Mouse (Mus musculus) heart, embryonic 12.5 days (tissue): ENCODE data around the gene Gnl2. TPM values are rescaled to one million over a fixed set of nuclear protein-coding genes. Genes with fewer than 3 reads are reported as not detected.

ENCODE experiments used
- ATAC-seq: fragments of 200-750 bp; cut with Nextera tagmentation; 2 replicates; pipeline ENCODE4 v1.8.0; 2017; ENCODE audit warnings: moderate TSS enrichment, moderate library complexity; ENCODE audit not compliant: insufficient number of reproducible peaks, low FRiP score
- H3K27ac ChIP-seq: fragments of 300-500 bp; sonication (generic); 2 replicates; pipeline ENCODE4 v1.5.1; 2016; ENCODE audit warnings: mild to moderate bottlenecking, moderate library complexity; ENCODE audit not compliant: poor library complexity, severe bottlenecking
- H3K27me3 ChIP-seq: fragments of 300-500 bp; sonication (generic); replicated peaks from 2 replicates; pipeline ENCODE4 v1.6.1; 2016; ENCODE audit warnings: mild to moderate bottlenecking, moderate library complexity
- H3K36me3 ChIP-seq: fragments of 300-500 bp; sonication (generic); 2 replicates; pipeline ENCODE4 v1.6.1; 2016; ENCODE audit warnings: mild to moderate bottlenecking, moderate library complexity
- H3K4me1 ChIP-seq: fragments of 300-500 bp; sonication (generic); replicated peaks from 2 replicates; pipeline ENCODE4 v1.6.1; 2016; ENCODE audit warnings: mild to moderate bottlenecking
- H3K4me2 ChIP-seq: fragments of 300-500 bp; sonication (generic); 2 replicates; pipeline ENCODE4 v1.6.1; 2016; ENCODE audit warnings: mild to moderate bottlenecking, moderate library complexity
- H3K4me3 ChIP-seq: fragments of 300-500 bp; sonication (generic); 2 replicates; pipeline ENCODE4 v1.5.1; 2016; ENCODE audit warnings: mild to moderate bottlenecking
- H3K9ac ChIP-seq: fragments of 300-500 bp; sonication (generic); 2 replicates; pipeline ENCODE4 v1.6.1; 2016; ENCODE audit warnings: mild to moderate bottlenecking, moderate library complexity
- H3K9me3 ChIP-seq: fragments of 300-500 bp; sonication (generic); replicated peaks from 2 replicates; pipeline ENCODE4 v1.6.1; 2016; ENCODE audit warnings: mild to moderate bottlenecking, moderate library complexity
- WGBS: fragments of 180-500 bp; shearing (Covaris S2); methylation state at CpG from one replicate; pipeline ENCODE4 v1.1.7; 2016; 5-methylcytosine and 5-hydroxymethylcytosine counted together
- polyA plus RNA-seq: library from polyadenylated mRNA; unstranded; fragments of >200 nt; fragmentation: Nextera tagmentation; extraction: Ambion mirVana; gene quantifications from 2 replicates; pipeline ENCODE4 v1.2.1, GENCODE M21; 2016

Gene Gnl2
- polyA plus RNA-seq, result 66.0 and 67.3 TPM in 2 replicates

DNA sequence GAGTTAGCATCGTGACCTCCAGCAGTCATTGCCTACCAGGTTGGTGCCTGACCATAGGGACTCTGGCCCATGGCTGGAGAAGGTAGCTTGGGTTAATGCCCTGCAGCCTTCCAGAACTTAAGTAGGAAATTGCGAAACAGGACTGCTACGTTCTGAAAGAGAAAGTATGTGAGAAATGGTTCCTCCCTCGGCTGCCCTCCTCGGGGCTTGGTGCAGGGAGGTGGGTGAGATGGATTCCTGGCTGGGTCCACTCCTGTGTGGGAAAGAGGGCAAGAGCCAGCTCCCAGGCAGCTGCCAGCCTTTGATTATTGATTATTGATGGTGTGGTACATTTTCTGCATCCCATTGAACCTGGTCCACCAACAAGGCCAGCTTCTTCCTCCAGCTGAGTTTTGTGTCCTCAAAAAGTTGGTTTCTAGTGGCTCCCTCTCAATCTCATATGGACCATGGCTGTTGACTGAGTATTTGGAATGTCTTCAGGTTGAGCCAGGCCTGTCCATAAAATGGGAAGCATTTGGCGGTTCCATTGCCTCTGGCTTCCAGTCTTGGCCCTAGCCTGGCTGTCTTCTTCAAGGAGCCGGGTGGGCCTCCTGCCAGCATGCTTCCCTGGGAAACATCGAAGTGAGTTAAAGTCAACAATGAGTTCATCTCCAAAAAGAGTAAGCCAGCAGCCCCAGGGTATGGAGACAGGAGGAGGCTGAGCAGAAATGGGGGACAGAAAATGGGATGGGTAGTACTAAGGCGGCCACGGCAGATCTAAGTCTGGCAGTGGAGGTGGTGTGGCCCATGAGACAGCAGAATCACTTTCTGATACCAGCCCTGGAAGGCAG lies at the start of gene Gnl2:
Gene Gnl2 (plus strand): TSS at position 780 of the 830 bp plus-strand sequence.
- 77% methylated on average over 10 of the region's 10 CpGs for WGBS
- H3K27ac ChIP-seq, result no peak within 1 kb of the TSS
- H3K4me3 ChIP-seq, result no peak within 1 kb of the TSS
- H3K4me2 ChIP-seq, result no peak within 1 kb of the TSS
- no peaks in the 10 kb centered on the region for H3K9me3 ChIP-seq
- H3K9ac ChIP-seq, result no peak within 1 kb of the TSS
- H3K4me1 ChIP-seq, result no peaks in the 10 kb centered on the region
- ATAC-seq, result no peak
- no peaks in the 10 kb centered on the region for H3K36me3 ChIP-seq
- peaks cover 29% of the 10 kb centered on the region for H3K27me3 ChIP-seq

DNA sequence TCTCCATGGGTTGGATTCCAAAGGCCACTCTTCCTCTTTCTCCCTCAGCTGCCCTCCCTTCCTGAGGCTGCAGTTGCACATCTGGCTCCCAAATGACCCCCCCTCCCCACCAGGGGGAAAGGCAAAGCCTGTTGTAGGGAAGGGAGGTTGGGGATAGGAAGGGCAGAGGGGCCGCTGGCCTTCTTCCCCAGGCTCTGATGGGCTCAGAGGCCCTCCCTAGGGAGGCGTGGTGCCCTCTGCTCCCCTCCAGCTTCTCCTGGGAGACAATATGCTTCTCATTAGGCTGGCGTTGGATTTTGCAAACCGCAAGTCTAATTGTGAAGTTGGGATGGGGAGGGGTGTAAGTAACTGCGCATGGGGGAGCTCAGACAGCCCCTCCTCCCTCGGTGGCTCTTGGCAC lies 47.7 kb upstream of the Gnl2 start:
- Histone ChIP-seq H3K27me3 (peaks cover 48% of the 10 kb centered on the region), H3K36me3 (no peaks in the 10 kb centered on the region), H3K4me2 (no peak overlapping the region), H3K9ac (no peak overlapping the region), H3K4me3 (no peak overlapping the region), H3K9me3 (no peaks in the 10 kb centered on the region), H3K4me1 (no peaks in the 10 kb centered on the region), H3K27ac (no peak overlapping the region)
- WGBS, result 64% methylated on average over 6 of the region's 6 CpGs
- no peak for ATAC-seq

DNA sequence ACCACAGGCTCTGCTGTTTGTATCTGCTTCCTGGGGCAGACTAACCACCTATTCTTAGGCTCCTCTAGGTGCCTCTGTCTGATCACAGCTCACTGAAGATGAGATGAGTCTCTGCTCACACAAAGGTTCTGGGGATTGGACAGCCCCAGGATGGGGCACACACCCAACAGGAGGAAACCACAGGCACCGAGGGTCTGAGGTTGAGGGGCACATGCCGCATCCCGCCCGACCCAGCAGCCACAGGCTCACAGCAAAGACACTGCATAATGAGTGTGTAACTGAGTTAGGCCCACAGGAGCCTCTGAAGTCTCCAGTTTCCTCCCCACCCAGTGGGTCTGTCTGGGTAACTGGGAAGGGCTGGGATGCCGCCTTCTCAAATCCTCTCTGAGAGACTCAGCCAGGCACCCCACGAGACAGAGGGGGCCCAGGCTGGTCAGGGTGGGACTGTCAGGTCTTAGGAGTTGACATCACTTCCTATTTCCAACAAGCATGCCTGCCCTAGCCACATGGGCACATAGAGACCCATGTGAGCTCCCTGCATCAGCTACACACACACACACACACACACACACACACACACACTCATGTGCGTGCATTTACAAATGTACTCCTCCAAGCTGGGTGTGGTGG lies 47.1 kb upstream of the Gnl2 start:
- peaks cover 53% of the 10 kb centered on the region for H3K27me3 ChIP-seq
- no peak overlapping the region for H3K9ac ChIP-seq
- no peaks in the 10 kb centered on the region for H3K4me1 ChIP-seq

DNA sequence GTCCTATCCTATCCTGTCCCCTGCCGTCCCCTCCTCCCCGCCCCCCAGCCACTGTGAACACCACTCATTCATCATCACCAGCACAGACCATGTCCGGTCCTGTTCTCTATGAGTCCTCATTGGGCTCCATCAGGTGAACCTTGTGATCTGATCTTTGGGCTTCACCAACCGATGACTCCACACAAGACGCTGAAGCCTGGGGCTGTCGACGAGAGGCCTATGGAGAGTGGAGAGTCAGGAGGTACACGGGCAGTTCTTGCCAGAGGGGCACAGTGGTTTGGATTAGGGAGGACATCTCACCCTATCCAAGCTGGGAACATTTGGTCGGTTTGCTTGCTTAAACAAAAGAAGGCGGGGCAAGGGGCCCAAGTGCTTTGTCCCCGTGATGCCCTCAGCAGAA lies 46.2 kb upstream of the Gnl2 start:
- H3K4me1 ChIP-seq, result no peaks in the 10 kb centered on the region
- no peaks in the 10 kb centered on the region for H3K9me3 ChIP-seq
- H3K27ac ChIP-seq, result no peak overlapping the region
- WGBS, result 69% methylated on average over 11 of the region's 11 CpGs
- no peaks in the 10 kb centered on the region for H3K36me3 ChIP-seq
- H3K4me3 ChIP-seq, result no peak overlapping the region
- peaks cover 57% of the 10 kb centered on the region for H3K27me3 ChIP-seq
- no peak for ATAC-seq
- H3K9ac ChIP-seq, result no peak overlapping the region
- no peak overlapping the region for H3K4me2 ChIP-seq

More for the DNA sequence above, 47.1 kb upstream of the Gnl2 start:
- Histone ChIP-seq H3K4me3 (no peak overlapping the region), H3K9me3 (no peaks in the 10 kb centered on the region), H3K4me2 (no peak overlapping the region), H3K36me3 (no peaks in the 10 kb centered on the region), H3K27ac (no peak overlapping the region)
- no peak for ATAC-seq
- 72% methylated on average over 7 of the region's 7 CpGs for WGBS

DNA sequence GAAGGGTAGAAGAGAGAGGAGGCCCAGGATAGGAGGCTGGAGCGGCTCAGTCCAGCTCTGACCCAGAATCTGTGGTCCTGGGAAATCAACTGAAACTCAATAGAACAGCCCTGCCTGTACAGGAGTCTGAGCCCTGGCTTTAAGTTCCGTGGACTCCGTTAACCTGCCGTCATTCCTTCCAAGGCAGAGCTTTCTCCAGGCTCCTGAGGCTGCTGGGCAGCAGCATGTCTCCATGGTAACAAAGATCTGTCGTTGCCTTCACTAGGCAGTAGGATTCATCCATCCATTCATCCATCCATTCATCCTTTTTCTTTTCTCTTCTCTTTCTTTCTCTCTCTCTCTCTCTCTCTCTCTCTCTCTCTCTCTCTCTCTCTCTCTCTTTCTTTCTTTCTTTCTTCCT lies 45.7 kb upstream of the Gnl2 start:
- Histone ChIP-seq H3K4me1 (no peaks in the 10 kb centered on the region), H3K9me3 (no peaks in the 10 kb centered on the region), H3K27me3 (peaks cover 57% of the 10 kb centered on the region), H3K27ac (no peak overlapping the region), H3K9ac (no peak overlapping the region), H3K4me2 (no peak overlapping the region), H3K36me3 (no peaks in the 10 kb centered on the region), H3K4me3 (no peak overlapping the region)
- WGBS, result 45% methylated on average over 5 of the region's 5 CpGs
- ATAC-seq, result no peak

DNA sequence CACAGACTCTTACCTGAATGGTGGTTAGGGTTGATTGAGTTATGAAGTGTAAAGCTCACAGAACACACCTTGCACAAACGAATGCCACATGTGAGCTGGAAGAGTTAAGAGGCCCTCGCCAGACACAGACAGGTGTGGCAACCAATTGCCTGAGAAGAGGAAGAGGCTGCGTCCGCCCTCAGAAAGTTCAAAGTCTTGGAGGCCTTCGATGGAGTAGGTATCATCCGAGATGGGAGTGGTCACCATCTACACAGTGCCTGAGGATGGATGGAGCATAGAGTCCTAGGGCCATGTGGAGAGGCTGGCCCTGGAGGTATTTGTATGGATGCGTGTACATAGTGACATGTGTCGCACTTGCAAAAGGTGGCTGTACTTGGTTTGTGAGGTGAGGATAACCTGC lies 45.3 kb upstream of the Gnl2 start:
- H3K4me1 ChIP-seq, result no peaks in the 10 kb centered on the region
- no peak for ATAC-seq

DNA sequence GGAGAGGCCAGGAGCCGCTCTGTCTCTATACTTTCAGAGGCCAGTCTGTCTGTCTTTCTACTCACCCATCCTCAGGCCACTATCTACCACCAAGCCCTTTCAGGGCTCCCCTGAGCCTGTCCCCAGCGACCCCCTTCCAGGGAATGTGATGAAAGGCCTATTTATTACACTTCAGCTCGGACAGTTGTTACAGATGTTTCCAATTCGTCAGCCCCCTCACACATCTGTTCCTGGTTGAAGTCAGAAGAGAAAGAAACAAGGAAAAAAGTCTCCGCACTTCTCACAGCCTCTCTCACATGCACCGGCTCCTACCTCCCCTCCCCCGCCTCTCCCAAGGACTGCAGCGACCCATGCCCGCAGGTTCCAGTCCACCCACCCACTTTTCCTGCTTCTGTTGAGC lies 44.1 kb upstream of the Gnl2 start:
- no peak overlapping the region for H3K9ac ChIP-seq
- no peak overlapping the region for H3K27ac ChIP-seq
- no peak overlapping the region for H3K4me2 ChIP-seq
- no peaks in the 10 kb centered on the region for H3K4me1 ChIP-seq
- H3K4me3 ChIP-seq, result no peak overlapping the region
- H3K27me3 ChIP-seq, result peaks cover 57% of the 10 kb centered on the region
- no peaks in the 10 kb centered on the region for H3K36me3 ChIP-seq
- H3K9me3 ChIP-seq, result no peaks in the 10 kb centered on the region
- WGBS, result 31% methylated on average over 9 of the region's 9 CpGs
- ATAC-seq, result no peak

More for the DNA sequence above, 45.3 kb upstream of the Gnl2 start:
- H3K4me2 ChIP-seq, result no peak overlapping the region
- no peaks in the 10 kb centered on the region for H3K9me3 ChIP-seq
- no peaks in the 10 kb centered on the region for H3K36me3 ChIP-seq
- 74% methylated on average over 8 of the region's 8 CpGs for WGBS
- H3K9ac ChIP-seq, result no peak overlapping the region
- no peak overlapping the region for H3K27ac ChIP-seq
- H3K4me3 ChIP-seq, result no peak overlapping the region
- H3K27me3 ChIP-seq, result peaks cover 57% of the 10 kb centered on the region

DNA sequence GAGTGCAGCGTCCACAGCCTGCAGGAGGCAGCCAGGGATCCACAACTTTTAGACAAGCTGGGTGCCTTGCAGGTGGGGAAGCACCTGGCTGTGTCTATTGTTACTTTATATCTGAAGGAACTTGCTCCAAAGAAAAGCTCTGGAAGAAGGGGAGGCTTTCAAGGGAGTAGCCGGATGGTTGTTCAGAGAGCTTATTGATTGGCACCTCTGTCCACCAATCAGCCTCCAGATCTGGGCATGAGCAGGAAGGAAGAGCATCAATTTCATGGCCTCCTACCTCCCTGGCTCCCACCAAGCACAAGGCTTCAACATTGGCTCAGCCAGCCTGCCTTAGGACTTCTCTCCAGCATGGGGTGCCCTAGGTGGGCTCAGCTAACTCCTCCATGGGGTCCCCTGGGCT lies 43.1 kb upstream of the Gnl2 start:
- WGBS, result 67% methylated on average over 2 of the region's 2 CpGs
- peaks cover 66% of the 10 kb centered on the region for H3K27me3 ChIP-seq
- H3K27ac ChIP-seq, result no peak overlapping the region
- H3K4me3 ChIP-seq, result no peak overlapping the region
- H3K4me2 ChIP-seq, result no peak overlapping the region
- ATAC-seq, result no peak
- no peaks in the 10 kb centered on the region for H3K36me3 ChIP-seq
- no peak overlapping the region for H3K9ac ChIP-seq
- H3K4me1 ChIP-seq, result no peaks in the 10 kb centered on the region
- no peaks in the 10 kb centered on the region for H3K9me3 ChIP-seq

DNA sequence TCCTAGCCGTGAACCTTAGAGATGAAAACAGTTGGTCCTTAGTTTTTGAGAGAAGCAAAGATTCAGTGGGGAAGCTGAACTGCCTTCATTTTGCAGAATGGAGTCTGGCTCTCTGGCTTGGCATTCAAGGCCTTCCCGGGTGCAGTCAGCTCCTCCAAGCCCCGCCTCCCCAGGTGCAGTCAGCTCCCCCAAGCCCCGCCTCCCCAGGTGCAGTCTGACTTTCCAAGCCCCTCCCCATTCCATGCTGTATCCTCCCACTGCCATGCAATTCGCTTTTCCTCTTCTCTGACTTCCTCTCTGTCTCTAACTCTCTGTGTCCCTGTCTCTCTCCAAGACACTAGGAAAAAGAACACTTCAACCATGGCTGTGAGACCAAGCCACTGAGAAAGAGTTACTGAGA lies 38.2 kb upstream of the Gnl2 start:
- Histone ChIP-seq H3K4me1 (no peaks in the 10 kb centered on the region), H3K9ac (no peak overlapping the region), H3K9me3 (no peaks in the 10 kb centered on the region), H3K27ac (no peak overlapping the region), H3K4me2 (no peak overlapping the region), H3K36me3 (no peaks in the 10 kb centered on the region), H3K27me3 (peaks cover 68% of the 10 kb centered on the region), H3K4me3 (no peak overlapping the region)
- 23% methylated on average over 5 of the region's 5 CpGs for WGBS
- no peak for ATAC-seq

DNA sequence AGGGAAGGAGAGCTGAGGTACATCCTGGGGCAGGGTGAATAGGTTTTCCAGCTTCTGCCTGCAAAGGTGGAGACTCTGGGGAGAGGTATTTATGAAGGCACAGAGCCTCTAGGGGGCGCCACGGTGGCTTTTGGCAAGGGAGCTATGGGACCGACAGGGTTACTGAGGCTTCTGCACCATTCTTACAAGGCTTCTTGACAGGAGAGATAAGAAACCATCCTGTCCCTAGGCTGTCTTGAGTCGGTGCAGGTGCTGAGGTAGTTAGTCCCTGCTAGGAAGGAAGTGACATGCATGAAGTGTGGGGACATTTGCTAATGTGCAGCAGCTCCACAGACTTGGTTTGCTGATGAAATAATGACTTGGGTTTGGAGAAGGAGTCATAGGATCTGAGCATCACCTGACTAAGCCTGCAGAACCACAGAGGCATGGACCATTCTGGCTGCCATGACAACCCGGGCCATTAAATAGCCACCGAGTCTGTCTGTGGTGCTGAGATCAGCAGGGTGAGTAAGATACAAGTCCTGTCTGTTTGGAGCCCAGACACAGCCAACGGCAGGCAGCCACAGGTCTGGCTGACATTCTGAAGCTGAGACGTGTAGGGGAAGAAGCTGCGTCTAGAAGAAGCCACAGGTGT lies 32.4 kb upstream of the Gnl2 start:
- Histone ChIP-seq H3K27ac (no peak overlapping the region), H3K36me3 (no peaks in the 10 kb centered on the region), H3K4me2 (no peak overlapping the region), H3K27me3 (peaks cover 96% of the 10 kb centered on the region), H3K4me1 (peaks cover 14% of the 10 kb centered on the region), H3K9me3 (no peaks in the 10 kb centered on the region), H3K4me3 (no peak overlapping the region), H3K9ac (no peak overlapping the region)
- WGBS, result 18% methylated on average over 9 of the region's 9 CpGs
- no peak for ATAC-seq

DNA sequence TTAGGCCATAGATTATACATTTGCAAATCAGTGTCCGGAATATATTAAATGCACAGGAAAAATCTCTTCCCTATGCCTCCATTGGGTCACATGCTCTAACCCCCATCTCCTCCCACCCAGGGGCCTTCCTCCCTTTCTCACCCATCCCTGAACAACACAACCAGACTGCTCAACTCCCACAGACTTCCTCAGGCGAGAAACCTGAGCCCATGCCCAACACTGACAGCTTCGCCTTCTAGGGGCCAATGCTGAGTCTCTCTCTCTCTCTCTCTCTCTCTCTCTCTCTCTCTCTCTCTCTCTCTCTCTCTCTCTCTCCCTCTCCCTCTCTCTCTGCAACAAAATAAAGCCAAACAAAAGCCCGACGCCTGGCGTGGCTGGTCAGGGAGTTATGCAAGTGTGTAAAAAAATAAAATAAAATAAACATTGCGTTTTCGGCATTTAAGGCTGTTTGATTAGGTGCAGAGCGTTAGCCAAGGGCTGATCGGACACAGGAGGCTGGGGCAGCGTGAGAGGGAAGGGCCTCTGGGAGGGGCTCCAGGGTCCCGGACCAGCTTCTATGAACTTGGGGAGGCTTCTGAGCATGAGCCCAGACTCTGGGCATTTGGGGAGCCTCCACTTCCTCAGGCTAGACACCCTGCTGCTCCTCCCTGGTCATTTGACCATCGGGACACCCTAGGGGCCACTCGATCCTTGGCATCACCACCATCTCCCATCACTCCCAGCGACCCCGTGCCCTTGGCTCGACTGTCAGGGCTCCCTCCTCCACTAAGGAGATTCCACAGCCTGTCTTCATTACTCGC lies 31.3 kb upstream of the Gnl2 start:
- Histone ChIP-seq H3K9me3 (no peaks in the 10 kb centered on the region), H3K4me2 (peak overlapping the region; percentile 17; the same call in 1 of the 2 replicates), H3K36me3 (no peaks in the 10 kb centered on the region), H3K27ac (no peak overlapping the region), H3K27me3 (peaks cover 99% of the 10 kb centered on the region), H3K9ac (no peak overlapping the region), H3K4me3 (peak overlapping the region; percentile 7; the same call in 1 of the 2 replicates), H3K4me1 (peaks cover 20% of the 10 kb centered on the region)
- 10% methylated on average over 18 of the region's 18 CpGs for WGBS
- no peak for ATAC-seq
